Mouse (Mus musculus): ENCODE measurements around the gene Tnni1. TPM values are rescaled to one million over a fixed set of nuclear protein-coding genes. Genes with fewer than 3 reads are reported as not detected.

Tnni1 gene
- polyA plus RNA-seq, 1 experiment from 2014 or later, result 15.0 TPM

DNA sequence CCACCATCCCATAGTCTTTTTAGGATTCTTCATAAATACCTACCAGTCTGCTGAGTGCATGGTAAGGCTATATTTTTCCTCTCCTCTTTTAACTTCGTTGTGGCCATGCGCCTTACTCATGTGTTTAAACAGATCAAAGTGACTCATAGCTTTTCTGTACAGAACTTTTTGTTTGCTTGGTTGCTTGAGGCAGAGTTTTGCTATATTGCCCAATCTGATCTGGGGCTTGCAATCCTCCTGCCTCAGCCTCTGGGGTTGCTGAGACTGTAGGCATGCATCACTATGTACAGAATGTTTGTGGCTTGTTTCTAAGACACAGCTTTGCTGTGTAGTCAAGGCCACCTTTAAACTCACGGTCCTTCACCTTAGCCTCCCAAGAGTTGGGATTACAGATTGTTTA, 23.3 kb upstream of the Tnni1 start:
- Histone ChIP-seq H3K27me3 (no peaks in the 10 kb centered on the region), H3K4me1 (replicated peaks) (no peaks in the 10 kb centered on the region), H3K27ac (replicated peaks) (no peak overlapping the region), H3K4me2 (no peak overlapping the region), H3K9ac (no peak overlapping the region), H3K9me3 (no peaks in the 10 kb centered on the region), H3K4me3 (no peak overlapping the region), H3K36me3 (no peaks in the 10 kb centered on the region)
- ATAC-seq (ENCODE audit: low read depth), result no peak
- 79% methylated on average over 3 of the region's 3 CpGs for WGBS

DNA sequence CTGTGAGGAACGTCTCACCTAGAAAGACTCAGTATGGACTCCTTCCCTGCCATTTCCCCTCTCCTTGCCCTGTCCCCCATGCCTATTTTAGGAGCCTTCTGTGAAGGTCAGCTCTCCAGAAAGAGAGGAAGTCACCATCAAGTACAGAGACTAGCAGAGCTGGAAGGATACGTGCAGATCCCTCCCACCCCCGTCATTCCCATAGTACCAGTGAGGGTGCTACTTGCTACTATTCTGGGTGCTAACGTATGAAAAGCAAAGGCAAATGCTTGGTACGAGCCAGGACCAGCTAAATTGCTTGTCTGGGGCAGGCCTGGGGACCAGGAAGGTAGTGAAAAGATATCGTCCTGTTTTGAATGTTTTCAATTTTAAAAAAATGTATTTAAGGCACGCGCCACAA, 21.9 kb upstream of the Tnni1 start:
- Histone ChIP-seq H3K36me3 (no peaks in the 10 kb centered on the region), H3K4me3 (no peak overlapping the region), H3K27me3 (no peaks in the 10 kb centered on the region), H3K4me2 (no peak overlapping the region), H3K27ac (replicated peaks) (no peak overlapping the region), H3K9me3 (no peaks in the 10 kb centered on the region), H3K4me1 (replicated peaks) (no peaks in the 10 kb centered on the region), H3K9ac (no peak overlapping the region)
- 78% methylated on average over 8 of the region's 8 CpGs for WGBS
- ATAC-seq (ENCODE audit: low read depth), result no peak

DNA sequence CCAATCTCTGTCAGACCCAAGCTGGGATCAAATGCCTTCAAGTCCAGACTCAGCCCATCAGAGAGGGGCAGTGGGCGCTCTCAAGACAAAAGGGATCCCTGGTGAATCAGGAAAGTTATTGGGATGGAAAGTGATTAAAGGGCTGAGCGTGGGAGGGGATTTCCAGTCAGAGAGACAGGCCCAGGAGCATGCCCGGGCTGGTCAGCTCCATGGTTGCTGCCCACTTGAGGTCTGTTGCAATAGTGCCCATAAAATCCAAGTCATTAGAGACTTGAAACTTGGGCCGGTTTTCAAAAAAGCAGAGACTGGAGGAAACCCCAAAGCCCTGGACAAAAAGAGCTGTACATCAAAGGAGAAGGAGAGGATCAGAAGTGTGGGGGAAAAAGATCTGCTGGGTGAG, 19.5 kb upstream of the Tnni1 start:
- no peaks in the 10 kb centered on the region for H3K9me3 ChIP-seq
- no peaks in the 10 kb centered on the region for H3K36me3 ChIP-seq
- no peak for ATAC-seq (ENCODE audit: low read depth)
- no peaks in the 10 kb centered on the region for H3K27me3 ChIP-seq
- WGBS, result 38% methylated on average over 4 of the region's 4 CpGs
- no peaks in the 10 kb centered on the region for H3K4me1 ChIP-seq (replicated peaks)
- H3K4me3 ChIP-seq, result no peak overlapping the region
- H3K27ac ChIP-seq (replicated peaks), result no peak overlapping the region
- no peak overlapping the region for H3K4me2 ChIP-seq
- no peak overlapping the region for H3K9ac ChIP-seq

DNA sequence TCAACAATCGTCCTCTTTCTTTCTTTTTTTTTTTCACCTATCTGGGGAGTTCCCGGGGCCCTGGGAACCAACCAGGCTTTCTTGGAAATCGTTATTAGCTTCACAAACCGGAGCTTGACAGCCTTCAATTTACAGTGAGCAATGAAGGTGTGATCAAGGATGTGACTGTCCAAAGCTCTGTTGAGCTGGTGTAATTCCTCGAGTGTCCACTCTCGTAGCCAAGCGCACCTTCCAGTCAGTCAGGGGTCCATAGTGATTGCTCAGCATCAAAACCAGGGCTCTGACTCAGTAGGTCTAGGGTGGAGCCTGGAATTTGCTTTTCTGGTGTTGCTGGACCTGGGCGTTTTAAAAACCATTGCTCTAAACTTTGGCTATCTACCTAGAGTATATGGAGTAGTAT, 19.0 kb upstream of the Tnni1 start:
- Histone ChIP-seq H3K4me1 (replicated peaks) (no peaks in the 10 kb centered on the region), H3K27ac (replicated peaks) (no peak overlapping the region), H3K36me3 (no peaks in the 10 kb centered on the region), H3K4me2 (no peak overlapping the region), H3K9ac (no peak overlapping the region), H3K27me3 (0 out of 2 replicates have a peak, but pooled peaks cover 3% of the 10 kb centered on the region), H3K4me3 (no peak overlapping the region), H3K9me3 (no peaks in the 10 kb centered on the region)
- 72% methylated on average over 8 of the region's 8 CpGs for WGBS
- no peak for ATAC-seq (ENCODE audit: low read depth)

DNA sequence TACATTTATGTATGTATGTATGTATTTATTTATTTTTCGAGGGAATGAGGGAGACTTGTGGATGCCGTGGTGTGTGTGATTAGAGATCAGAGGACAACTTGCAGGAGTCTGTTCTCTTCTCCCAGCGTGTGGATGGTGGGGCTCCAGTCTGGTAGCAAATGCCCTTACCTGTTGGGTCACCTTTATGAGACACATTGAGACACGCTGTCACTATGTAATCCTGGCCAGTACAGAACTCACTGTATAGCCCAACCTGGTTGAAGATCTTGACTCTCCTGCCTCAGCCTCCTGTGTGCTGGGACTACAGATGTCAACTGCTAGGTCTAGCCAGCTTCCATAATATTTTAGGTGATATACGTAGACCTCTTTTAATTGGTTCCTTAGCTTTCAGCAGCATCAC, 17.5 kb upstream of the Tnni1 start:
- 94% methylated on average over 5 of the region's 5 CpGs for WGBS
- no peak for ATAC-seq (ENCODE audit: low read depth)
- Histone ChIP-seq H3K4me2 (no peak overlapping the region), H3K36me3 (no peaks in the 10 kb centered on the region), H3K4me1 (replicated peaks) (peaks cover 10% of the 10 kb centered on the region), H3K4me3 (no peak overlapping the region), H3K9me3 (no peaks in the 10 kb centered on the region), H3K9ac (no peak overlapping the region), H3K27me3 (0 out of 2 replicates have a peak, but pooled peaks cover 4% of the 10 kb centered on the region), H3K27ac (replicated peaks) (no peak overlapping the region)

DNA sequence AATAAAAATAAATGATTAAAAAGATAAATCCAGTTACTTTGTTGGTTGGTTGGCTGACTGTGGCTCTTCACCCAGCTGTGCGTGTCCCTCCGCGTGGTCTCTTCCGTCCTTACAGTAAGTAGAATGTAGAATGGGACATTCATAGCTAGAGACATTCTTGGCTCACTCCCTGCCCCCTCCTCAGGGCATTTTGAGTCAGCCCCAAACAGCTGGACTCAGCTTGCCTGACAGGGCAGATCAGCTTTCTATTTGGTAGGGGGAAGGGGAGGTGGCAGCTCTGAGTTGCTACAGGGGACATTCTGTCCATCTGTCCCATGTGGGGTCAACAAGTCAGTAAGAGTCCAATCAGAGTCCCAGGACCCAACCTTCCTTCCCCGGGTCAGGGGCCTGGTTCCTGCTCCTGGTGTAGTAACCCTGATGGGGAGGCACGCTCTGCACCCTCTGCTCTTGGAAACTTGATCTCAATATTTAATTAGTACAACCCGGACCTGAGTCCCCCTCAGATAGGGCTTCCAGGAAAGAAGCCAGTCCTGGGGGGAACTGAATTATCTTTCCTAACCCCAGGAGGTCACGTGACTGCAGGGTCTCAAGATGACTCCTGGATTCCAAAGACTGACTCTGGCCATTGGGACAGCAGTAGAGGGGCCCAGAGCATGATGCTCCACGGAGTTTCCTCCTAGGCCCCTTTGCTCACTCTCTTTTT, 15.6 kb upstream of the Tnni1 start:
- ATAC-seq (ENCODE audit: low read depth), result no peak
- no peaks in the 10 kb centered on the region for H3K36me3 ChIP-seq
- H3K4me2 ChIP-seq, result no peak overlapping the region
- H3K4me3 ChIP-seq, result no peak overlapping the region
- H3K27ac ChIP-seq (replicated peaks), result no peak overlapping the region
- H3K9me3 ChIP-seq, result no peaks in the 10 kb centered on the region
- peaks cover 22% of the 10 kb centered on the region for H3K4me1 ChIP-seq (replicated peaks)
- H3K27me3 ChIP-seq, result 0 out of 2 replicates have a peak, but pooled peaks cover 4% of the 10 kb centered on the region
- whole genome bisulfite sequencing, result 79% methylated on average over 9 of the region's 9 CpGs
- H3K9ac ChIP-seq, result no peak overlapping the region

DNA sequence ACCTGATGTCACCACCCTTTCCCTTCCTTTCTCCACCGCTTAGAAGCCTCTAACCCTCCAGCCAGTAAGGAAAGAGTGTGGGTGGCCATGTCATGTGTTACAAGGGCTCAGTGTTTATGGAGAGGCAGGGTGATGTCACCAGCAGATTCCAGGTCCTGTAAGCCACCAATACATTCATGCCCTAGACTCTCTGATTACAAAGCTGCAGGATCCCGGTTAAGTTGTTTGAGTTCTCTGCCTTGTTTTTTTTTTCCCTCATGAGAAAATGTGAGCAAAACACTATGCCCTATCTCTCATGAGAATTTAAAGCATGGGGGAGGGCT, 15.1 kb upstream of the Tnni1 start:
- H3K4me2 ChIP-seq, result no peak overlapping the region
- 67% methylated on average over 2 of the region's 2 CpGs for WGBS

DNA sequence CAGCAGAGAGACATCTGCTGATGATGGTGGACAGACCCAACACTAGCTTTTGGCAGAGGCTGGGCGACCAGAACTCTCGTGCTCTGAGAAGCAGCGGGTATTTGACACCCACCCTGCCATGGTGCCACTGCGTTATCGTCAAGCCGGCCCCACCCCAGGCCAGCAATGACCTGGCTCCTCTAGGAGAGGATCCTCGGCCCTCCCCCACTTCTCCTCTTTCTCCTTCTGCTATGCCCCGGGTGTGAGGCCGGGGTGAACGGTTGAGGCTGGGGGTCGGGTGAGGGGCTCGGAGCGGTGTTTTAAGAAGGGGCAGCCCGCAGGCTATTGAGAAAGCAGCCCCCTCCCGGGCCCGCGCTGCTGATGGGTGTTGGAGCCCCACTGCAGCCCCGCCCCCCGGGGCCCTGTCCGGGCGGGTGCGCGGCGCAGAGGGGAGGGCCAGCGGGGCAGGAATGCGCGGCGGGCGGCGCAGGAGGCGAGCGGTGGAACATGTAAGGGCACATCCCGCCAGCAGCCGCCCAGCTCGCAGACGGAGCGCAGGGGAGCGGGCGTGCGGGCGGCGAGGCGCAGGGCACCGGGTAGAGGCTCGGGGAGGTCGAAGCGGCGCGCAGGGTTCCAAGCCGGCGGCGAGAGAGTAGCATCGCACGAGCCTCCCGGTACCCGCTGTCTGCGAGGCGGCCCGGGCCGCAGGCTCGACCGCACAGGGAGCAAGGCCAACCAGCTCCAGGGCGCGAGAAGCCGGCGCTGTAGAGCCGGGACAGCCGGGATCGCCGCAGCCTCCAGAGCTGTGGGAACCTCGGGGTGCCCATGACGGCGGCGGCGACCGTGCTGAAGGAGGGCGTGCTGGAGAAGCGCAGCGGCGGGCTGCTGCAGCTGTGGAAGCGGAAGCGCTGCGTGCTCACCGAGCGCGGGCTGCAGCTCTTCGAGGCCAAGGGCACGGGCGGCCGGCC, 13.3 kb upstream of the Tnni1 start, which contains the start of gene Phlda3:
Gene Phlda3 (plus strand): TSS at position 475 of the 947 bp plus-strand sequence.
- peak within 1 kb of the TSS; percentile 89 for H3K4me2 ChIP-seq
- H3K27ac ChIP-seq (replicated peaks), result peak within 1 kb of the TSS; percentile 76
- no peaks in the 10 kb centered on the region for H3K9me3 ChIP-seq
- ATAC-seq (ENCODE audit: low read depth), result peak; percentile 85
- no peaks in the 10 kb centered on the region for H3K36me3 ChIP-seq
- peak within 1 kb of the TSS; percentile 84 for H3K9ac ChIP-seq
- H3K4me3 ChIP-seq, result peak within 1 kb of the TSS; percentile 53
- WGBS, result under 1% methylated on average over 89 of the region's 90 CpGs
- H3K4me1 ChIP-seq (replicated peaks), result peaks cover 26% of the 10 kb centered on the region
- H3K27me3 ChIP-seq, result 0 out of 2 replicates have a peak, but pooled peaks cover 4% of the 10 kb centered on the region

More for the DNA sequence above, 15.1 kb upstream of the Tnni1 start:
- Histone ChIP-seq H3K9me3 (no peaks in the 10 kb centered on the region), H3K4me1 (replicated peaks) (peaks cover 22% of the 10 kb centered on the region), H3K27me3 (0 out of 2 replicates have a peak, but pooled peaks cover 4% of the 10 kb centered on the region), H3K36me3 (no peaks in the 10 kb centered on the region), H3K4me3 (no peak overlapping the region), H3K9ac (no peak overlapping the region), H3K27ac (replicated peaks) (no peak overlapping the region)
- no peak for ATAC-seq (ENCODE audit: low read depth)

DNA sequence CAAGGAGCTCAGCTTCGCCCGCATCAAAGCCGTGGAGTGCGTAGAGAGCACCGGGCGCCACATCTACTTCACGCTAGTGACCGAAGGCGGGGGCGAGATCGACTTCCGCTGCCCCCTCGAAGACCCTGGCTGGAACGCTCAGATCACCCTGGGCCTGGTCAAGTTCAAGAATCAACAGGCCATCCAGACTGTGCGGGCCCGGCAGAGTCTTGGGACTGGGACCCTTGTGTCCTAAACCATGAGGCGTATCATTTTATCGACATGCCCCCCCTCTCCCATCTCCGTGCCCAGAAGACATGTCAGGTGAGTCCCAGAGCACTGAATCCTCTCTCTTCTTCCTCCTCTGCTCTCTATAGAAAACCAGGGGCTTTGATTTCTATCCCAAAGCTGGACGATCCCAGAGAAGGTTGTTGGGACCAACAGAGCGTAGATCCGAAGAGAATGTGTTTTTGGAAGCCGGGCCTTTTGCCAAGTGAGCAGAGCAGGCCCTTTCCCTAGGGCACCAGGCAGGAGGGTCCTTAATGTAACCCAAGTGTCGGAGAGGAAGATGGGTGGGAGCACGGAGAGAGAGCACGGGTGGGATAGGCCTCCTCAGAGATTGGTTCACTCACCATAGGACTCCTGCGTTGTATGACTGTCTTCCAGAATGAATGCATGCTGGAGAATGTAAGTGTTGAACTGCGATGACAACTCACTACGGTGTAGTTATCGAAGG, 12.5 kb upstream of the Tnni1 start:
- 0 out of 2 replicates have a peak, but pooled peaks cover 4% of the 10 kb centered on the region for H3K27me3 ChIP-seq
- no peaks in the 10 kb centered on the region for H3K9me3 ChIP-seq
- H3K4me3 ChIP-seq, result peak overlapping the region; percentile 53
- peak overlapping the region; percentile 89 for H3K4me2 ChIP-seq
- WGBS, result 27% methylated on average over 30 of the region's 30 CpGs
- peak overlapping the region; percentile 84 for H3K9ac ChIP-seq
- H3K27ac ChIP-seq (replicated peaks), result peak overlapping the region; percentile 76
- H3K4me1 ChIP-seq (replicated peaks), result peaks cover 35% of the 10 kb centered on the region
- peak; percentile 29 for ATAC-seq (ENCODE audit: low read depth)
- no peaks in the 10 kb centered on the region for H3K36me3 ChIP-seq

DNA sequence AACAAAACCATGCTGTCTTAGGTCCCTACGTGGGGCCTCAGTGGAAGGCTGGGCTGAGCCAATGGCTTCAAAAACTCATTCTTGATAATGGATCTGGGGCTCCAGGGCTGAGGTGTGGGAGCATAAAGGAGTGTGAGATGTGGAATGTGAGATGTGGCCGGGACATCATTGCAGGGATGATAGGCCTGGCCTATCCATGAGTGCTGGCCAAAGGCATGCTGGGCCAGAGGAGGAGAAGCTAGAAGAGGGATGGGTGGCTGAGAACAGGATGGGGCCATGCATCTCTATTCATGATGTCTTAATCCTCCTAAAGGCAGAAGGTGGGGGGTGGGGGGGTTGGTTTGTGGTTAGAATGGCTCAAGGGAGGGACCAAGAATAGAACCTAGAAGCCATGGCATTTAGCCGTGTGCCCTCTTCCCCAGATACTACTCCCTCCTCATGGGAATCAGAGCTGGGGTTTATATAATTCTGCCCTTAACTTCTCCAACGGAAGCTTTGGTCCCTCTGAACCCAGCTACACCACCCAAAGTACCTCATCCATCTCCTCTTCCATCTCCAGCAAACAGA, 11.8 kb upstream of the Tnni1 start:
- 71% methylated on average over 4 of the region's 4 CpGs for WGBS
- ATAC-seq (ENCODE audit: low read depth), result no peak
- H3K9me3 ChIP-seq, result no peaks in the 10 kb centered on the region
- H3K27ac ChIP-seq (replicated peaks), result no peak overlapping the region
- no peaks in the 10 kb centered on the region for H3K36me3 ChIP-seq
- 0 out of 2 replicates have a peak, but pooled peaks cover 4% of the 10 kb centered on the region for H3K27me3 ChIP-seq
- peaks cover 39% of the 10 kb centered on the region for H3K4me1 ChIP-seq (replicated peaks)
- peak overlapping the region; percentile 89 for H3K4me2 ChIP-seq
- H3K4me3 ChIP-seq, result peak overlapping the region; percentile 53
- H3K9ac ChIP-seq, result peak overlapping the region; percentile 84

DNA sequence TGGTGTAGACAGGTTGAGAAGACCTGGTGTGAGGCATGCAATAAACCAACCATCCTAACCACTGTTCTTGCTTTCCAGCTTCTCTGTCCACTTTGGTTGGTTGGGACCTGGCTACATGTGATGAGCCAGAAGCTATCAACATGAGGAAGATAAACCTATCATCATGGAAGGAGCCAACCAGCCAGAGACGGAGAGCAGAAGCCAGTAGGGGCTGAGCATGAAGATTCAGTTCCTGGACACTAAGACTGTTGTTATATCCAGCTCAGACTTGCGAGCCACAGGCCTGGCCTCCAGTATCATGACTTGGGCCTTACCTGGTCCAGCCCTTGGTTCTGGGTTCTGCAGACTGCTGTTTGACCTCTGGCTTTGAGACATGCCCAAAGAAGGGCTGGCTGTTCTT, 10.8 kb upstream of the Tnni1 start:
- Histone ChIP-seq H3K27ac (replicated peaks) (no peak overlapping the region), H3K36me3 (no peaks in the 10 kb centered on the region), H3K4me1 (replicated peaks) (peaks cover 39% of the 10 kb centered on the region), H3K9me3 (no peaks in the 10 kb centered on the region), H3K9ac (no peak overlapping the region), H3K4me3 (no peak overlapping the region), H3K27me3 (0 out of 2 replicates have a peak, but pooled peaks cover 4% of the 10 kb centered on the region), H3K4me2 (peak overlapping the region; percentile 89; the same call in 1 of the 2 replicates)
- 100% methylated on average over 2 of the region's 2 CpGs for WGBS
- ATAC-seq (ENCODE audit: low read depth), result no peak
